Mouse (Mus musculus): Measurements from ENCODE around the gene Slc17a7. TPM values are rescaled to one million over a fixed set of nuclear protein-coding genes. Genes with fewer than 3 reads are reported as not detected.
A peak's percentile ranks its signal among the peaks of the same experiment; 100 is the strongest.

Gene Slc17a7
- total and polyA plus RNA-seq, 3 experiments: 18.3 to 29.1 (median 24.3) TPM

DNA sequence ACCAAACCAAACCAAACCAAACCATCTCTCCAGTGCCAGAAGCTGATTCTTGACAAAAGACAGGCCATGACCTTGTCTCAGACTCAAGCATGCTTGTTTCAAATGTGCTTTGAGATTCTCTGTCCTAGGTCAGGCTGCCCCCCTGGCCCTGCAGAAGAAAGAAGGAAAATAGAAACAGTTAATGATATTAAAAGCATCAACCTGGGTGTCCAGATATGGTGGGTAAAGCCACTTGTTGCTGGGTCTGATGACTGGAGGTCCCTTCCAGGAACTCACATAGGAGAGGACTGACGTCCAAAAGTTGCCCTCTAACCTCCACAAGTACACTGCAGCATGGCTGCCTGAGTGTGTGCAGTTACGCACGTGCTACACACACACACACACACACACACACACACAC is 2.9 kb upstream of the Slc17a7 start:
- Histone ChIP-seq H3K36me3 (ENCODE audit: control insufficient read depth, insufficient read depth, low read length) (no peaks in the 10 kb centered on the region), H3K9ac (ENCODE audit: low read depth, low read length) (no peak overlapping the region), H3K79me2 (replicated peaks; ENCODE audit: control insufficient read depth, insufficient read depth, low read length) (no peaks in the 10 kb centered on the region), H3K27me3 (ENCODE audit: control insufficient read depth, insufficient read depth, low read length) (peaks cover 3% of the 10 kb centered on the region; the same call in 1 of the 2 replicates), H3K4me3 (no peak overlapping the region), H3K27ac (no peak overlapping the region), H3K4me1 (ENCODE audit: control insufficient read depth, insufficient read depth, low read length) (peaks cover 2% of the 10 kb centered on the region)
- WGBS: 89% methylated on average over 3 of the region's 3 CpGs
- intact Hi-C loops (cut with DNase I): loop anchor here (5.0 kb wide), 1 partner anchor 136 kb away; no protein-coding TSS in a partner anchor
- no peak for DNase-seq
- TF ChIP-seq EP300 (IDR thresholded peaks at IDR 0.05; ENCODE audit: insufficient read depth, low read depth, low read length) (no peak), POLR2A (IDR thresholded peaks at IDR 0.05; ENCODE audit: insufficient read depth, low read depth, low read length) (no peak), CTCF (IDR thresholded peaks at IDR 0.05) (no peak)

GRCm38 (mm10) chr7:45161612-45162473 is 1.9 kb upstream of the Slc17a7 start:
- H3K27ac ChIP-seq: no peak overlapping the region

DNA sequence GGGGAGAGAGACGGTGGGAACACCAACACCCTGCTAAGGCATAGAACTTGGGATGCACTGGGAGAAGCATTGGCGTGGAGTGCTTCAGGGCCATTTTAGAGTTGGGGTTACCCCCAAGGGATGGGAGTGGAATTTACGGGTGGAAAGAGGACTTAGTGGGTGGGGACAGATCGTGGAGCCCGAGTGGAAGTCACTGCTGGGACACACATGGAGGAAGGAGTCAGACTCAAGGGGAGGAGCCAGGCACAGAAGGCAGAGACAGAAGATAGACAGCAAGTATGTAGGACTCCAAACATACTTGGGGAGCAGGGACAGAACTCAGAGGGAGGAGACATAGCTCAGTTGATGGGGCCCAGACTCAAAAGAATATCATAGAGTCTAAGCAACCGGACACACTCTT is 1.2 kb upstream of the Slc17a7 start:
- Histone ChIP-seq H3K27ac (no peak overlapping the region), H3K27me3 (ENCODE audit: control insufficient read depth, insufficient read depth, low read length) (peaks cover 3% of the 10 kb centered on the region; the same call in 1 of the 2 replicates), H3K9ac (ENCODE audit: low read depth, low read length) (no peak overlapping the region), H3K4me3 (peak overlapping the region; percentile 42), H3K79me2 (replicated peaks; ENCODE audit: control insufficient read depth, insufficient read depth, low read length) (no peaks in the 10 kb centered on the region), H3K4me1 (ENCODE audit: control insufficient read depth, insufficient read depth, low read length) (peaks cover 2% of the 10 kb centered on the region), H3K36me3 (ENCODE audit: control insufficient read depth, insufficient read depth, low read length) (no peaks in the 10 kb centered on the region)
- intact Hi-C loops (cut with DNase I): loop anchor here (1.0 to 5.0 kb wide), 2 partner anchors 36 to 135 kb away; no protein-coding TSS in a partner anchor
- 21% methylated on average over 6 of the region's 6 CpGs for WGBS
- TF ChIP-seq POLR2A (IDR thresholded peaks at IDR 0.05; ENCODE audit: insufficient read depth, low read depth, low read length): no peak
- no peak for DNase-seq

More at GRCm38 (mm10) chr7:45161612-45162473, 1.9 kb upstream of the Slc17a7 start:
- Histone ChIP-seq H3K9ac (ENCODE audit: low read depth, low read length) (0 out of 2 replicates have a peak overlapping the region, but pooled peaks have one; percentile 22), H3K4me1 (ENCODE audit: control insufficient read depth, insufficient read depth, low read length) (peaks cover 2% of the 10 kb centered on the region), H3K79me2 (replicated peaks; ENCODE audit: control insufficient read depth, insufficient read depth, low read length) (no peaks in the 10 kb centered on the region), H3K36me3 (ENCODE audit: control insufficient read depth, insufficient read depth, low read length) (no peaks in the 10 kb centered on the region), H3K27me3 (ENCODE audit: control insufficient read depth, insufficient read depth, low read length) (peaks cover 3% of the 10 kb centered on the region; the same call in 1 of the 2 replicates), H3K4me3 (peak overlapping the region; percentile 42)
- 4% methylated on average over 35 of the region's 35 CpGs for WGBS
- peak; percentile 90 to 93 for DNase-seq
- intact Hi-C loops (cut with DNase I): loop anchor here (1.0 to 5.0 kb wide), 2 partner anchors 36 to 135 kb away; no protein-coding TSS in a partner anchor
- TF ChIP-seq EP300 (IDR thresholded peaks at IDR 0.05; ENCODE audit: insufficient read depth, low read depth, low read length) (0 out of 2 replicates have a peak, but pooled peaks have one; percentile 43), CTCF (IDR thresholded peaks at IDR 0.05) (peak; percentile 81), POLR2A (IDR thresholded peaks at IDR 0.05; ENCODE audit: insufficient read depth, low read depth, low read length) (no peak; the same call in 1 of the 2 replicates)

- no peaks in the 10 kb centered on the region for H3K79me2 ChIP-seq (replicated peaks; ENCODE audit: control insufficient read depth, insufficient read depth, low read length)
- WGBS: 79% methylated on average over 9 of the region's 9 CpGs
- TF ChIP-seq EP300 (IDR thresholded peaks at IDR 0.05; ENCODE audit: insufficient read depth, low read depth, low read length) (no peak), POLR2A (IDR thresholded peaks at IDR 0.05; ENCODE audit: insufficient read depth, low read depth, low read length) (no peak), CTCF (IDR thresholded peaks at IDR 0.05) (no peak)
- H3K4me3 ChIP-seq: no peak overlapping the region
- peaks cover 3% of the 10 kb centered on the region; the same call in 1 of the 2 replicates for H3K27me3 ChIP-seq (ENCODE audit: control insufficient read depth, insufficient read depth, low read length)
- DNase-seq: no peak
- no peak overlapping the region for H3K27ac ChIP-seq
- no peak overlapping the region for H3K9ac ChIP-seq (ENCODE audit: low read depth, low read length)
- peaks cover 2% of the 10 kb centered on the region for H3K4me1 ChIP-seq (ENCODE audit: control insufficient read depth, insufficient read depth, low read length)
- no peaks in the 10 kb centered on the region for H3K36me3 ChIP-seq (ENCODE audit: control insufficient read depth, insufficient read depth, low read length)
- intact Hi-C loops (cut with DNase I): loop anchor here (1.0 to 5.0 kb wide), 2 partner anchors 35 to 134 kb away; no protein-coding TSS in a partner anchor
Measured at GRCm38 (mm10) chr7:45162996-45163615, 643 bp upstream of the Slc17a7 start.

- H3K4me3 ChIP-seq: no peak overlapping the region
- WGBS: 47% methylated on average over 5 of the region's 5 CpGs
- H3K79me2 ChIP-seq (replicated peaks; ENCODE audit: control insufficient read depth, insufficient read depth, low read length): no peaks in the 10 kb centered on the region
- no peak for TF ChIP-seq EP300 (IDR thresholded peaks at IDR 0.05; ENCODE audit: insufficient read depth, low read depth, low read length)
- no peak for TF ChIP-seq CTCF (IDR thresholded peaks at IDR 0.05)
- no peak for TF ChIP-seq POLR2A (IDR thresholded peaks at IDR 0.05; ENCODE audit: insufficient read depth, low read depth, low read length)
- DNase-seq: no peak
- no peaks in the 10 kb centered on the region for H3K36me3 ChIP-seq (ENCODE audit: control insufficient read depth, insufficient read depth, low read length)
- no peak overlapping the region for H3K9ac ChIP-seq (ENCODE audit: low read depth, low read length)
- peaks cover 8% of the 10 kb centered on the region for H3K27me3 ChIP-seq (ENCODE audit: control insufficient read depth, insufficient read depth, low read length)
- no peak overlapping the region for H3K27ac ChIP-seq
- intact Hi-C loops (cut with DNase I): loop anchor here (5.0 kb wide), 1 partner anchor 132 kb away; no protein-coding TSS in a partner anchor
- peaks cover 2% of the 10 kb centered on the region for H3K4me1 ChIP-seq (ENCODE audit: control insufficient read depth, insufficient read depth, low read length)
Measured at GRCm38 (mm10) chr7:45164833-45165232, 1.1 kb downstream of the Slc17a7 start.

Measured in heart, adult 2 months (tissue).